Mouse (Mus musculus) retina, adult 2 months (tissue): Measurements from ENCODE around the gene Pappa.

Experiments
- DNase-seq: peaks from one replicate; pipeline ENCODE4 v3.0.0-alpha.2; 2012; ENCODE audit warnings: low read depth, low spot score

Gene Pappa

GRCm38 (mm10) chr4:65328486-65329308, 204.7 kb downstream of the Pappa start:
- no peak for DNase-seq

- no peak for DNase-seq
These were observed 209.7 kb downstream of the Pappa start for GRCm38 (mm10) chr4:65333718-65334117.

GRCm38 (mm10) chr4:65341766-65342165, 217.8 kb downstream of the Pappa start:
- no peak for DNase-seq

- no peak for DNase-seq
These were observed 226.5 kb downstream of the Pappa start for GRCm38 (mm10) chr4:65350521-65350920.

GRCm38 (mm10) chr4:65354580-65354979, 230.6 kb downstream of the Pappa start:
- DNase-seq, result no peak

GRCm38 (mm10) chr4:65367135-65367534, 243.2 kb downstream of the Pappa start:
- DNase-seq, result no peak

GRCm38 (mm10) chr4:65372731-65373130, 248.8 kb downstream of the Pappa start:
- DNase-seq, result no peak

- DNase-seq, result no peak
These were observed 249.9 kb downstream of the Pappa start for GRCm38 (mm10) chr4:65373841-65374240.

- no peak for DNase-seq
These were observed 252.6 kb downstream of the Pappa start for GRCm38 (mm10) chr4:65376571-65376970.

- no peak for DNase-seq
These were observed 255.5 kb downstream of the Pappa start for GRCm38 (mm10) chr4:65379461-65379860.

GRCm38 (mm10) chr4:65383070-65383469, 259.1 kb downstream of the Pappa start:
- no peak for DNase-seq

- no peak for DNase-seq
These were observed 267.0 kb downstream of the Pappa start for GRCm38 (mm10) chr4:65391001-65391400.

- no peak for DNase-seq
These were observed 272.8 kb downstream of the Pappa start for GRCm38 (mm10) chr4:65396806-65397205.

GRCm38 (mm10) chr4:65399457-65399856, 275.5 kb downstream of the Pappa start:
- no peak for DNase-seq

GRCm38 (mm10) chr4:65402286-65402685, 278.3 kb downstream of the Pappa start:
- no peak for DNase-seq

- DNase-seq, result no peak
These were observed 279.1 kb downstream of the Pappa start for GRCm38 (mm10) chr4:65402836-65403634.
